Mouse (Mus musculus): ENCODE measurements around the gene Lsm12.

Gene Lsm12

DNA sequence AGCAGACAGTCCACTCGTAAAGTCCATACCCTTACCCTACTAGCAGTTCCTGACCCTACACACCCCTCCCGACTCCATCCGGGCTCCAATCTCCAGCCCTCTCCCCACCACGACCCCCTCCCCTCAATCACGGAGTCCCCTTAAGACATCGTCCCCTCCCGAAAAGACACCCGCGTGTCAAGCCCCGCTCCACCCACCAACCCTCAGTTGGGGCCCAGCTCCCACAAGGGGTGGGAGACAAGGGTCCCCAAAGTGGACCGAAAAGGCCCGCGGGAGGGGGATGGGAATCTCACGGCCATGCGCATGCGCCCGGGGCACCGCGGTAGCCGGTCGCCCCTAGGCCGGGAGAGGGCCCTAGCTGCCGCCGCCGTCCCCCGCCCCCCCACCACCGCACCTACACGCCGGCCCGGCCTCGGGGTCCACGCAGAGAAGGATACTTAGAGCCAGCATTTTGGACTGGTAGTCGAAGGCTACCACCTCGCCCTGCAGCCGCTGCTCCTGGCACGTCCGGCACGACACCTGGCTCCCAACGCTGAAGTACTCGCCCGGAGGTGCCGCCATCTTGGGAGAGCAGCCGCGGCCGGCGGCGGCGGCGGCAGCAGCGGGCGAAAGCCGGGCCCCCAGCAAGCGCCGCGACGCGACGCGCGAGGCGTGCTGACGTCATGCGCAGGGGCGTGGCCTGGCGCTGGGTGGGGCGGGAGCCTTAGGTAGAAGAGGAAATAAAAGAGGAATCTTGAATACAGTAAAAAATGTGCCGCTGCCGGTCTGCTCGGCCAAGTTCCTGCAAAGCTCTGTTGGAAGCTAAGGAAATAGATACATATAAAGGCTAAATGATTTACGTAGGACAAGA lies at the start of gene Lsm12:
Lsm12 (minus strand) TSS at position 651 of the 850 bp plus-strand sequence.
- peak; percentile 90 to 97 for DNase-seq (ENCODE audit: low read depth in 1 of 2, low spot score in 2 of 2)

DNA sequence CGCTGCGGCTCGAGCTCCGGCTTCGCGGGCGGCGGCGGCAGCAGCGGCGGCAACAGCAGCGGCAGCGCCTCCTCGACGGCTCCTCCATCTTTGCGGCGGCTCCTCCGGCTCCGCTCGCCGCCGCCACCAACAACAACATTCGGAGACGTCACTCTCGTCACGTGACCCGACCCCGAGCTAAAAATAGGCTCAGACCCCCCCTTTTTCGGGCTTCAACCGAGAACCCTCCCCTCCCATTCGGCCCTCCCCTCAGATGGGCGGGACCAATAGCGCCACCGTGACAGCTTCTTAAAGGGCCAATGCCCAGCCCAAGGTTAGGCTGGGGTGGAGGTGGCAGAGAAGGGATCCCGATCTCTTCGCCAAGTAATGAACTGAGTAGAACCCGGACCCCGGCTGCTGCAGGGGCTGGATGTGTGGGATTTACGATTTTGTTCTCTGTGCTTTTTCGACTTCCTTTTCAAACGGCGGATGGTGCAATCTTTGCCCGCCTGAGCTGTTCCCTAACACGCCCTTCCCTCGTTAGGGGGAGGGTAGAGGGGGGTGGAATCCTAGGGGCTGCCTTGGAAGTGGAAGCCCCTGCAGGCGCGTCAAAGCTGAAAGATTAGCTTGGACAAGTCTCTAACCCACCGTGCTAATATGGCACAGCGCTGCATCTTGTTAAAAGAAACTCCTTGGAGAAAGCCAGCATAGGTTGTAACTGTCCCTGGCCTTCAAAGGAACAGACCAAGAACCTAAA lies 45.1 kb upstream of the Lsm12 start, which contains the start of gene Hdac5:
Hdac5 (minus strand) TSS at position 161 of the 736 bp plus-strand sequence.
- DNase-seq (ENCODE audit: low read depth in 1 of 2, low spot score in 2 of 2): peak; percentile 94 to 98

DNA sequence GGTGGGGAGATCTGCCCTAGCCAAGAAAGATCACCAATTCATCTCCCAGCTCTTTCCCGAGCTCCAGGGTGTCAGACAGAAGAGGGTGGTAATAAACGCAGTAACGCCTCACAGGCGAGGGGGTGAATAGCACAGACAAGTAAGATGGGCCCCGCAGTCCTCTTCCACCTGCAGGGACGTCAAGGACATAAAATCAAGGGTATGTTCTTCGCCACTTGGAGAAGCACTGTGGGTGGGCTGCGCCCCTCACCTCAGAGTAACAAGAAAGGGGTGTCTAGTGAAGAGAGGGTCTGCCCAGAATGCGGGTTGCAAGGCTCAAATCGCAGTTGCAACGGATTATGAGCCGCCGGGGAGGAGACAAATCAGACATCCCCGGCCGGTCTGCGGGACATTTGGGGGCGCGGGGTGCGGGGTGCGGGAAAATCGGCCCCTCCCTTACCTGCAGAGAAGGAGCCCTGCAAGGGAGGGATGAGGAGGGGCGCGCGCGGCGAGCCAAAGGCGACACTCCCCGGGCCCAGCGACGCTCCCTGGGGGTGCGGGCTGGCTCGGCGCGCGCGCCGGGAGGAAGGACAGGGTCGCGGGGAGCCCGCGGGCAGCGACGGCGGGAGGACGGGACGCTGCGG lies 44.3 kb upstream of the Lsm12 start:
- DNase-seq (ENCODE audit: low read depth in 1 of 2, low spot score in 2 of 2): no peak

DNA sequence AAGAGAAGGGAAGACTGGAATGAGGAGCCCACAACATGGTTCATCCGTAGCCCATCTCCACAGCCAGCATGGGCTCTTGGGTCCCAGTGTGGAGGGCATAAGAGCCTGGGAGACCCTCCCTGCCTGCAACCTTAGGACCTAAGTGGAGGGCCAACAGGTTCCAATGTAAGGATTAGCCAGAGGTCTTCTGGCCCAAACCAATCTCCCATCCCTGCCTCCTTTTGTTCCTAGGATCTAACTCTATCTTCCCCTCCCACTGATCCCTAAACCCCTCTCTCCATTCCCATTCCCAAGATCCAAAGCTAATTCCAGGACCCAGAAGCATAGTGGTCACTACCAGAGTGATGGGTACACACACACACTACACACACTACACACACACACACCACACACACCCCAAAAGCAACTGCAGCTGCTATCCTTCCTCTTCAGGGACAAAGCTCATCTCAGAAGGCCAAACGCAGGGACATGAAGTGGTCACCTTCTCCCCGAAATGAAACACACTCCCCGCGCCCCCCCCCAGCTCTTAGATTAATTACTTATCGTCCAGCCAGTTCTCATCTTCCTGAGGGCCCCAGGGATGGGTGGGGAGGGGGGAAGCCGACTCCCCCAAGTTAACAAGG lies 43.7 kb upstream of the Lsm12 start:
- DNase-seq (ENCODE audit: low read depth in 1 of 2, low spot score in 2 of 2): no peak

DNA sequence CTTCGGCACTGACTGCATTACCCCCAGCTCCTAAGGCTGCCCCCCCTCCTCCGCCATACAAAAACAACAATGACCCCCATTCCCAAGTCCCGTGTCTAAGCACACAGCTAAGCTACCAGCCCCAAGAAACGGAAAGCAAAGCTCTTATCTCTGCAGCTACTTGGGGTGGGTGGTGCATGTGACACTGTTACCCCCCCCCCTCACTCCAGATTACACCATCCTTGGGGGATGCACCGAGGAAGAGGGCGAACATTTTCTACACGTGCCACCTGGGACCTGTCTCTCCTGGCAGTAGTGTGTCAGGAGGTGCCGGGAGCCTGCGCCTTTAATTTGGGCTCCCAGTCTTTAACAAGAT lies 43.1 kb upstream of the Lsm12 start:
- no peak for DNase-seq (ENCODE audit: low read depth in 1 of 2, low spot score in 2 of 2)

DNA sequence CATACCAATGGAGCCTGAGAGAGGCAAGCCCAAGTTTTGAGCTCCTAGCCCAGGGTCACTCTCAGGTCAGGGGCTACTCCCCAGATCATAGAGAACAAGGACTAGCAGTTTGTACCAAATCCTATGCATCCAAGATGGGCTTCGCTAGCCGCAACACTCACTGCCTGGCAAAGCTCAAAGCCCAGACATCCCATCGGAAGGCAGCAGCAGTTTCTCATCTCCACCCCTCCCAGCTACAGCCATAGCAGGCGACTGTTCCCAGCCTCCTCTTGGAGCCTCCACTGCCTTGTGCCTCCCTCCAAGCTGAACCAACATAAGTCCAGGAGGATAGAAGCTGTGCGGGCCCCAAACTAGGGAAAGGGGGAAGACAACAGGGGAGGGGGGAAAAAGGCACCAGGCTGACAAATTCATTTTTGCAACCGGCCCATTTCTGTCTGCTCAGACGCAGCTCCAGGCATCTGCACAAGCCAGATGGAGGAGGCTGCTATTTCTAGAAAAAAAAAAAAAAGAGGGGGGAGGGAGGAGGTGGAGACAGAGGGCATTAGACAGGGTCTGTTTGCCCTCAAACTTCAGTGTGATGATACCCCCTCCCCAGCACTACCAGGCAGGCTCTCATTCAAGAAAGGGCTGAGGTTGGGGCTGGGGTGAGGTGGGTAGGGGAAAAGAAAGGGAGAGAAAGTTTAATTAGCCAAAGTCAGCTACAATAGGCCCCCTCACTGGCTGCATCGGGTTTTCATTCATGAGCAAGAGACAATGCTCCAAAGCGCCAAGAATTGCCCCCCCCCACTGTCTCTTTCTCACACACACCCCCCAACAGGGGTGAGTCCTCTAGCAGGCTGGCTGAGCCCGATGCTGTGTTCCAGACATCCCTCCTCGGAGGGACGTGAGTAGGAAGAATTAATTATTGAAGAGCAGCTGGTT lies 42.4 kb upstream of the Lsm12 start:
- DNase-seq (ENCODE audit: low read depth in 1 of 2, low spot score in 2 of 2): no peak

DNA sequence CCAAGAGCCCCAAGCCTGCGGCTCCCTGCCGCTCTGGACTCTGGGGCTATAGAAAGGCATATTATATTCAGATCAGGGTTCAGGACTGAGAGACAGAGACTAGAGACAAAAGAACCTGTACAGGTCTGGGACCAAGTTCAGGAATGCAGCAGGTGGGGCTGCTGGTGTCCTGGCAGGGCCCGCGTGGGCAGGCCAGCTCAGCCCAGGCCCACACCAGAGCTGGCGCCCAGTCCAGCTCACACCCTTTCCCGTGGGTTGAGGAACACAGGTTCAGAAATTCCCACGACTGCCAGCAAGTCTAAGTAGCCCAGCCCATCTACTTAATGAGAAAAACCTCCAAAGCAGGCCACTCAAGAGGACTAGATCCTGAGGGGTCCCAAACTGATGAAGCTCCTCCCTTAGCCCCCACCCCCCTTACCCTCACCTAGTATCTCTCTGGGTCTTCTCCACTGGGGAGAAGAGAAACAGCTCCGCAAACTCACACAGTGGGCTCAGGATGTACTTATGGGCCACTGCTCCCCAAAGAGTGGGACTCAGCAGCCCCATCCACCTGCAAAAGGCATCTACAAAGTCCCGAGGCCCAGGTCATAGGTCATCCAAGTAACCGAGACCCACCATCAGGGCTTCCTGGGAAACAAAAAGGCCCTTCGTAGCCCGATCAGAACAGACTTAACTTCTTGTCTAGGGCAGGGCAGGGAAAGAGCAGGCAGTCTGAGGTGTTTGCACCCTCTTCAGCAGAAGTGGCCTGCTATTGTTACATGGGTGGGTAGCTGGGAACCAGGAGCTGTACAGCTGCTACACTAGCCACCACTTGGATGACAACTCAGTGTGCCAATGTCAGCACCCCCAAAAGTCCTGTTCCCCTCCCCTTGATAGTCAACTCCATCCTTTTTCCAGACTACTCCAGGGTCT lies 41.2 kb upstream of the Lsm12 start:
- DNase-seq (ENCODE audit: low read depth in 1 of 2, low spot score in 2 of 2): no peak

DNA sequence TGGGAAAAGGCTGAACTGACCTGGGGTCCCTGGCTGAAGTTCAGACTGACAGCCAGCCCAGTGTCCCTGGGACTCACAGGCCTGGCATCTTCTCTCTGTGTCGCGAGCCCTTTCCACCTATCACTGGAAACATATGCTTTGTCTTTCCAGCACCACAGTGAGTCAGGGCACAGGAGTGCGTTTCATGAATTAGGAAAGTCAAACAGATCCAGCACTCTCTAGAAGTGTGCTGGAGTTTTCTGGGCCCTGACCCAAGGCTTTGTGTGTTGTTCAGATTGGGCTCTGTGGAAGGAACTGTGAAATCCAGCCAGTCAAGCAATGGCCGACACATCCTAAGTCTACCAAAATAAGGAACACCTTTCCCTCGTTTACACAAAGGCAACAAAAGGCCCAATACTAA lies 40.1 kb upstream of the Lsm12 start:
- DNase-seq (ENCODE audit: low read depth in 1 of 2, low spot score in 2 of 2): no peak

DNA sequence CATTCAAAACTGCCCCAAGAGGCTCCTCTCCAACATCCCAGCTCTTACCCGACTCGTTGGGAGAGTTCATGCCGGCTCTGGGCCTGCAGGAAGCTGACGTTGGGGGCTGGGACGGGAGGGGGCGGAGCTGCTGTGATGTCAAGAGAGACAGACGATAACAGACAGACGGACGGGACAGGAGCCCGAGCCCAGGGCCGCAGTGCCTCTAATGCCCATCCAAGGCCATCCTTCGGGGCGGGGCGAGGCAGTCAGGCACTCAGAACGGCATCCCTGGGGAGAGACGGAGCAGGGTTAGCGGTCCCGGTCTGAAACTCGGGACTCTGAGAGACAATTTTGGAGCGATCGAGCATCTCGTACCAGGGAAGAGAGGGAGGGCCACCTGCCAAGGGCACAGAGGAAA lies 39.6 kb upstream of the Lsm12 start:
- DNase-seq (ENCODE audit: low read depth in 1 of 2, low spot score in 2 of 2): no peak

DNA sequence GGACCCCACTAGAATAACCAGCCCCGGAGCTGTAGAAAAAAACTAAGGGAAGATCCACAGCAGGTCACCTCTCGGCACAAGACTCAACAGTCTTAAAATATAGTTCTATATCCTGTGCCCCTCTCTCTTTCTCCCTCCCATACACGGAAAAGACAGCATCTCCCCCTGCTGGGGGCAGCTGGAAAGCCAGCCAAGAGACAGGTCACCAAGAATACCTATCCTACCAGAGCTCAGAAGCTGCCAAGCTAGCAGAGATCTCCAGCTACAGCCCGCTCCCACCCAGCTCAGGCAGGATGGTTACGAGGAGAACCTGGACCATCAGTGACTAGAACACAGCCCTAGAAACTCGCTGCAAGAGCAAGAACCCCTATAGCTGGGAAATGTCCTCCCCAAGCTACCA lies 38.1 kb upstream of the Lsm12 start:
- no peak for DNase-seq (ENCODE audit: low read depth in 1 of 2, low spot score in 2 of 2)

DNA sequence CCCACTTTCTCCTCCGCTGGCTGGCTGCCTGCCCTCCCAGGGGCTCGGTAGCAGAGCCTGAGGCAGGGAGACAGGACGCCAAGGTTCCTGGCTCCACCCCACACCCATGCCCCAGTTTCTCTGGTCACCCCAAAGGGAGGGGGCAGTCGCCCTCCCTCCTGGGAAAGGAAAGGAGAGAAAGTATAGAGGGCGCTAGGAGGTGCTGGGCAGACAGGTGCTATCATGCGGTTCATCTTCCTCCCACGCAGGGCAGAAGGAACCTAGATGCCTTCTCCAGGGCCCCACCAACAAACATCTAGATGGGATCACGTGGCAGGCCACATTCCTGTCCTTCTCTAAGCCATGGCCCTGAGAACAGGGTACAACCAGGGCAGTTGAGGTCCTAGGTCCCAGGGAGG lies 36.9 kb upstream of the Lsm12 start:
- DNase-seq (ENCODE audit: low read depth in 1 of 2, low spot score in 2 of 2): no peak

DNA sequence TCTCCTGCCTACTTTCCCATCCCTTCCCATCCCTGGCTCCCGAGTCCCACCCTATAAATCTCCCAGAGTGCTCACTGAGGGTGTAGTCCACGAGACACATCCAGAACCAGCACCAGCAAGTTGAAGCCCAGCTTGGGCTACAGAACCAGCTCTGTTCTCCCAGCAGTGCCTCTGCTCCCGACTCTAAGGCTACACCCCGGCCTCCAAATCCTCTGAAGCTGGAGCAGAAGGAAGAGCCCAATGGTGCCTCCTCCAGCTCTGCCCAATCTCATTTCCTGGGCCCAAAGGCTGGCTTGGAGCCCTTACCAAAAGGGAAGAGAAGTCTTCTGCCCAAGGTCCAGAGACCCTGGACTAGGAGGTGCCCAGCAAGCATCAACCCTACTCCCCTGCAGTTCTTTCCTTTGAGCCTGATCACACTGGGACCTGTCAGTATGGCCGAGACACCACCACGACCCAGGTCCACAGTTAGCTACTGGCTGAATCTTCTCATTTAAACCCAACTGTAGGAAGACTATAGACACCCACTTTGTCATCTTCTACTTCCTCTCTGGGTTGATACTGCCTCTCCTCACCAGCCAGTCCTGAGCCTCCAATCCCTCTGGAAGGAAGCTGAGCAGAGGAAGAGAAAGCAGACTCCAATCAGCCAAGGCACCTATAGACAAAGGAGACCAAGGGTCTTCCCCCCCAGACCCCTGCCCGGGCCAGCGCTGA lies 36.3 kb upstream of the Lsm12 start:
- no peak for DNase-seq (ENCODE audit: low read depth in 1 of 2, low spot score in 2 of 2)

DNA sequence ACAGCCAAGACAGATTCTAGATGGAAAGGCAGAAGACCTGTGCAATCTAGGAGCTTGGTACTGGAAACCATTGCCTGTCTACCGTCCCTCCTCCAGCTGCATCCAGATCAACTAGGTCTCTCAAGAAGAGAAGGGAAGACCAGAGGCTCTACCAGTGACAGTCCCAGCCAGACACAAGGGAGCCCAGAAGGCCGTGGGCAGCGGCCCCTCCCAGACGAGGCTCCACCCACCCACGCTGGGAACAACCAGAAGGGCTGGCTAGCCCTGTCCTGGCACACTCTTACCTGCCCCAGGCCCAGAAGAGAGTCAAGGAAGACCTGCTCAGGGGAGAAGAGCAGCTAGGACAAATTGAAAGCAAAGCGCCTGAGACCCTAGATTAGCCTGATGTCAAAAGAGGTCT lies 35.4 kb upstream of the Lsm12 start:
- DNase-seq (ENCODE audit: low read depth in 1 of 2, low spot score in 2 of 2): no peak

DNA sequence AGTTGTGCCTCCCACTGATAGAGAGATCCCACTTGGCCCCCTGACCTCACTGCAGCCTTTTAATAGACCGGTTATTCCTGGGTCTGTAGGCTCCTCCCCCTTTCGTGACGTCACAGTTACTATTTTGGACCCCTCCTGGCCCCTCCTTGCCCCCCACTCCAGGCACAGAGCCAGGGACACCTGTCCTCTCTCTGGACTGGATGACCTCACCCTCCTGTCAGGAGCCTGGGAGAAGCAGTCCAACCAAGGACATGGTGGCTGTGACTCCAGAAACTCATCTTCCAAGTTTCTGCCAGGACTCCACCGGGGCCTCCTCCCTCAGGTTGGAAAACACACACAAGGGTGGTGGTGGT lies 34.9 kb upstream of the Lsm12 start:
- DNase-seq (ENCODE audit: low read depth in 1 of 2, low spot score in 2 of 2): no peak

DNA sequence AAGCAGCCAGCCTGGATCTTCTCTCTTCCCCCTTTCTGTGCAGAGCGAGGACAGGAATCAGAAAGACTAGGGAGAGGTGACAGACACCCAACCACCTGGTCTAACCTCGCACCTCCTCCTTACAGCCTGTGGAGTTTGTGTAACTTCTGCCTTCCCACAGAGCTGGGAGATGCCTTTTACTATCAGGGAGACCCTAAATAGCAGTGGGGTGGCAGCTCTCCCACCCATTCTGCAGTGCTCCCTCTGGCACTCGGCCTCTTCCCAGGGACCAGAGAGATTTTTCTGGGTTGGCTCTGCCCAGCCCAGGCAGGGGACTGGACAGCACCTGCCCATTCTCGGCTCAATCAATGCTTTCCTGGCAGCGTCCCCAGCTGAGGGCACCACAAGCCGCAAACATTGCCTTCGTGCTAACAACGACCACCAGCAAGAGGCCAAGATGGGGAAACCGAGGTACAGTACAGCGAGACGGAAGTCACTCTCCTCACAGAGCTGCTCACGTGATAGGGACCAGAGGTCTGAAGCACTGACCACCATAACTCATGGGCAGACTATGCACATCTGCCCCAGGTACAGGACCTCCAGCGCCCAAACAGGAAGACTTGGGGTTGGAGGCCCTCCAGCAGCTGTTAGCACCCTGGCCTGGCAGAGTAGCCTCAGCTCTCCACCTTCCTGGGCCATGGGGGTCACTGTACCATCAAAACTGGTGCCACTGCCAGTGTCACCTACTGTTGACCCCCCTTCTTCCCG lies 34.3 kb upstream of the Lsm12 start:
- DNase-seq (ENCODE audit: low read depth in 1 of 2, low spot score in 2 of 2): no peak

DNA sequence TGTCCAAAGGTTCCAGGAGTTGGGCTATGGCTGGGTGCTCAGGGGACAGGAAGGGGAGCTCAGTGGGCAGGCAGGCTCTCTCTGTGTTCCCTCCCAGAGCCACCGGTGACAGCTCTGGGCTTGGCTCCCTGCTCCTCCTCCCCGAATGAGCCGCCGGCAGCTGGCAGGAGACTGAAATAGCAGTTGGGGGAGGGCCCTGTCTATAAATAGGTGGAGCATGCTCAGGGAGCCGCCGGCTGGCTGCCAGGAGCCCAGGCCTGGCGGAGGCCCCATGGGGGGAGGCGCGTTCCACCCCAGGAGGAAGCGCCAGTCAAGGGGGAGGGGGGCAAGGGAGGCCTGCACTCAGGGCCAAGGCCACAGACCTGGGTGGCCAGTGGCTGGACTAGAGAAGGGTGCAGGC lies 33.7 kb upstream of the Lsm12 start:
- DNase-seq (ENCODE audit: low read depth in 1 of 2, low spot score in 2 of 2): peak; percentile 60 to 71

DNA sequence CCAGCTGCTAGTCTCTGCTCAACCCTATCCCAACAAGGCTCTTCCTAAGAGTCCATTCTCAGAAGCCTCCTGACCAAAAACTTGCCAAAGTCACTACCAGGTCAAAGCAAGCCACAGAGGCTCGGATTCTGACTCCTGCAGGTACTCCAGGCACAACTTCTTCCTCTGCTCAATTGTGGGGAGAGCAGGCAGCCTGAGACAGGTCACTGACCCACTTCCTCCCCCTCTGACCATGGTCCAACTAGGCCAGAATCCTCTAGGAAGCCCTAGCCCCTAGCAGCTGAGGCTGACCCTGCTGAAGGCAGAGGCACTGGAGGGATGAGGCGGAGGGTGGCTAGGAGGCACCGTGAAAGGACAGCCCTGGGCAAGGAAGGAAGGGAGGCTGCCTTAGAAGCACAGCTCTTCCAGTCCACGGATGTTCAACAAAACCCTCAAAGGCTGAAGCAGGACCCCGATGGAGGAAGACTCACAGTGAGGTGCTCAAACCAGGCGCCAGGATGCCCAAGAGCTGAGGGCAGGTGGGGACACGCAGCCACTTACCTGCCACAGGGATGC lies 32.9 kb upstream of the Lsm12 start:
- DNase-seq (ENCODE audit: low read depth in 1 of 2, low spot score in 2 of 2): no peak

DNA sequence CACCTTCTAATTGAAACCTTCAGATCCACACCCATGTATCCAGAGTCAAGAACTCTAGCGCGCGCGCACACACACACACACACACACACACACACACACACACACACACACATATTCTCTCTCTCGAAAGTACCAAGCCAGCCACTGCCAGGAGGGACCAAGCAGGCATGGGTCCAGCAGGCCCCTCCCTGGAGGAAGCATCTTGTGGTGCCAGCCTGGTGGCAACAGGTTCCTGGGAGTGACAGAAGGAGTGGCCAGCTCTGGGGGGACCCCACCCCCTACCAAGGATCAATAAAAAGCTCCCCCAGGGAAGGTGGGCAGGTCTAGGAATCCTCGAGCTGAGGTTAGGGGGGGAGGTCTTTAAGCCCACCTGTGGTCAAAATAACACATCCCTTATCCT lies 32.3 kb upstream of the Lsm12 start:
- DNase-seq (ENCODE audit: low read depth in 1 of 2, low spot score in 2 of 2): no peak
